Mouse (Mus musculus): Measurements from ENCODE around the gene Nusap1. TPM values are rescaled to one million over a fixed set of nuclear protein-coding genes. Genes with fewer than 3 reads are reported as not detected.

The Nusap1 gene
- polyA plus RNA-seq, 1 experiment from 2014 or later, result 77.0 TPM

GRCm38 (mm10) chr2:119699962-119700361 is 81.9 kb downstream of the Nusap1 start:
- no peak for ATAC-seq (replicated peaks; ENCODE audit: low FRiP score)
- H3K9me3 ChIP-seq (replicated peaks), result no peaks in the 10 kb centered on the region
- H3K4me2 ChIP-seq, result no peak overlapping the region
- H3K27ac ChIP-seq, result no peak overlapping the region
- H3K4me1 ChIP-seq, result no peaks in the 10 kb centered on the region
- WGBS, result 93% methylated on average over 3 of the region's 3 CpGs
- no peak overlapping the region for H3K9ac ChIP-seq
- H3K27me3 ChIP-seq, result no peaks in the 10 kb centered on the region
- peaks cover 39% of the 10 kb centered on the region for H3K36me3 ChIP-seq
- H3K4me3 ChIP-seq (replicated peaks), result no peak overlapping the region

Other genes with a start within 250 kb of the Nusap1 start
- gene Ino80, start 140.6 kb upstream of the Nusap1 start, polyA plus RNA-seq (2015; fragmentation: Nextera tagmentation; extraction: Ambion mirVana), result 4.4 and 4.6 TPM in 2 replicates
- gene Exd1, start 70.7 kb upstream of the Nusap1 start, polyA plus RNA-seq (2015; fragmentation: Nextera tagmentation; extraction: Ambion mirVana), result 0.35 and 0.71 TPM in 2 replicates
- gene Chp1, start 70.6 kb upstream of the Nusap1 start, polyA plus RNA-seq (2015; fragmentation: Nextera tagmentation; extraction: Ambion mirVana), result 59.7 and 60.3 TPM in 2 replicates
- gene Oip5, start 171 bp downstream of the Nusap1 start, polyA plus RNA-seq (2015; fragmentation: Nextera tagmentation; extraction: Ambion mirVana), result 30.7 and 31.5 TPM in 2 replicates
- gene Ndufaf1, start 44.5 kb downstream of the Nusap1 start, polyA plus RNA-seq (2015; fragmentation: Nextera tagmentation; extraction: Ambion mirVana), result 51.8 and 52.3 TPM in 2 replicates
- 44.7 and 45.9 TPM in 2 replicates for gene Rtf1, start 56.8 kb downstream of the Nusap1 start, polyA plus RNA-seq (2015; fragmentation: Nextera tagmentation; extraction: Ambion mirVana)
- 1.2 and 1.5 TPM in 2 replicates for gene Itpka, start 124.0 kb downstream of the Nusap1 start, polyA plus RNA-seq (2015; fragmentation: Nextera tagmentation; extraction: Ambion mirVana)
- gene Ltk, start 142.1 kb downstream of the Nusap1 start, polyA plus RNA-seq (2015; fragmentation: Nextera tagmentation; extraction: Ambion mirVana), result 0.53 and 0.95 TPM in 2 replicates
- gene Rpap1, start 169.2 kb downstream of the Nusap1 start, polyA plus RNA-seq (2015; fragmentation: Nextera tagmentation; extraction: Ambion mirVana), result 29.9 and 34.1 TPM in 2 replicates
- gene Tyro3, start 179.4 kb downstream of the Nusap1 start, polyA plus RNA-seq (2015; fragmentation: Nextera tagmentation; extraction: Ambion mirVana), result 12.3 and 13.0 TPM in 2 replicates